Mouse (Mus musculus): ENCODE measurements at regions not wholly inside any gene's neighbourhood (a gene's known extent, or its start where the extent isn't known, plus 50 kb on each side); places are given as distances from the start of the nearest gene placed in this dataset.

- no peak for TF ChIP-seq CTCF (conservative IDR thresholded peaks at IDR 0.05; ENCODE audit: insufficient read depth, insufficient read length, low read depth, low read length)
- TF ChIP-seq POLR2A (IDR thresholded peaks at IDR 0.05; ENCODE audit: low read depth, low read length): no peak
Observed at GRCm38 (mm10) chr17:7679786-7680185, 147.3 kb downstream of the Fndc1 start.
